Mouse (Mus musculus) bone marrow macrophage, adult 2 months (primary cell): ENCODE results near the gene Zfp784.

Experiments used
- CTCF ChIP-seq: IDR thresholded peaks from 2 replicates; pipeline ENCODE4 v1.5.1; 2012; ENCODE audit warnings: low read depth, mild to moderate bottlenecking, low read length, moderate library complexity
- POLR2A ChIP-seq: IDR thresholded peaks from 2 replicates; pipeline ENCODE4 v1.6.1; 2012; ENCODE audit warnings: mild to moderate bottlenecking, low read depth, low read length, borderline replicate concordance

DNA sequence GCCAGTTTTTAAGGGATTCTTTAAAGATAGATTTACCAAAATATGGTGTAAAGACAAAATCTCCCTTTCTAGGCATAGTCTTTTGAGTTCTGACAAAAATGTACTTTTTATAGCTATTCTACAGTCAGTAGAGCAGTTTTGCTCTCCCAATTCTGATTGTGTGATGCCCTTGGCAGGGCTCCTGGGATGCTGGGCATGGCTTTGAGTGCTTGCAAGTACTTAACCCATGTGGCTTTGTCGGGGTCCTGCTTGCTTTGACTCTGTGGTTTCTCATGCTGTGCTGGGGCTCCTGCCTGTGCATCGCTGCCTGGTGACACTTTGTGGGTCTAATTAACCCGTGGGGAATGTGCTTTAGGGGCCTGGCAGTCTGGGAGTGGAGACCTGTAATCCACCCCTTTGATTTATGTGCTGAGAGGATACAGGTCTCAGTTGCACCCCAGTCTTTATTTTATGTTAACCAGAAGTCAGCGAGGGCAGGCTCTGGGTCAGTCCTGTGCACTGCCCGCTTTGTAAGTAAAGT is 48.7 kb upstream of the Zfp784 start:
- TF ChIP-seq CTCF, result no peak
- TF ChIP-seq POLR2A, result no peak
